Mouse (Mus musculus) thymus, postnatal 10 days (tissue): ENCODE results near the gene Gm17657.
"Not testable (repeated sequence)": the region's sequence is repeated elsewhere in the genome, so short reads cannot be mapped to it uniquely, and the experiment has no call there.

ENCODE experiments used
- DNase-seq, 2 experiments: peaks; one replicate each; pipeline ENCODE4 v3.0.0; 2021; ENCODE audit warnings: low spot score in 2 of 2

Gm17657 gene

DNA sequence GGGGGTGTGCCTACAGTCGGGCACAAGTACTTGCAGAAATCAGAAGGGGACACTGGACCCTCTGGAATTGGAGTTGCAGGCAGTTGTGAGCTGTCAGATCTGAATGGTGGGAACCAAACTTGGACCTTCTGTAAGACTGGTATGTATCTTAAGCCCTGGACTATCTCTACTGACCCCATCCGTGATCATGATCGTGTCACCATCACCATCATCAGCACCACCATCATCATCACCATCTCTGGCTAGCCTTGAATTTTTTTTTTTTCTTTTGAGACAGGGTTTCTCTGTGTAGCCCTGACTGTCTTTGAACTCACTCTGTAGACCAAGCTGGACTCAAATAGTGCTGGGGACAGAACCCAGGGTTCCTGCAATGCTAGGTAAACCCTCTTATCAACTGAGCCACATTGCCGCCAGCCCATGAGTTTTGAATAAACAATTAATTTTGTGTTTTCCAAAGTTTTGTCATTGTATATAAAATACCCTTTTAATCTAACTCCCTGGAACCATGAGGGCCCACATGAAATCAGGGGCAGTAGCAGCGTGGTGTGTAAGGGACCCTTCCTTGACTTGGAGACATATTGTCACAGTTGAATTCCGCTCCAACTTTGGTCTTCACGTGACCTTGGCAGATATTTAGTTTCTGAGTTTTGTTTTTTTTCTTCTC is 47.3 kb downstream of the Gm17657 start:
- no peak for DNase-seq

DNA sequence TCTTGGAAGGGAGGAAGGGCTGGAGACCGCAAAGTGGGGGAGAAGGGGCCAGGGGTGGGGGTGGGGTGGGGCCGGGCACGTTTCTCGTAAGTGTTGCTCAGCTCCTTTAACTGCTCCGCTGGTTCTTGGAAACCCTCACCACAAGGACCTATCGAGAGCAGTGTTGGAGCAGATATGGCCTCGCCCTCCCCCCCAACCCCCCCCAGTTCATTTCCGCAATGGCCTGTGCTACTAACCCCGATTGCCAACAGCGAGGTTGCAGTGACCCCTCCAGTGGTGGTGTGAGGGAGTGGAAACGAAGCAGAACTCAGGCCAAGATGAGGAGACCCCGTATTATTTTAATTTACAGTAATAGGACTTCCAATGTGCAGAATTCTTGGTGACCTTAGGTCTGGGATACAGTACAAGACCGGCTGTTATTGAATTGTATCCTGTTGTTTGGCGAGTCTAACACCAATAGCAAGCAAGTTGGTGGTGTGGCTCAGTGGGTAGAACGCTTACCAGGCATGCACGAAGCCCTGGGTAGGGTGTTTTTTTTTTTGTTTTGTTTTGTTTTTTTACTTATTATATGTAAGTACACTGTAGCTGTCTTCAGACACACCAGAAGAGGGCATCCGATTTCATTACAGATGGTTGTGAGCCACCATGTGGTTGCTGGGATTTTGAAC is 48.5 kb downstream of the Gm17657 start:
- no peak for DNase-seq

DNA sequence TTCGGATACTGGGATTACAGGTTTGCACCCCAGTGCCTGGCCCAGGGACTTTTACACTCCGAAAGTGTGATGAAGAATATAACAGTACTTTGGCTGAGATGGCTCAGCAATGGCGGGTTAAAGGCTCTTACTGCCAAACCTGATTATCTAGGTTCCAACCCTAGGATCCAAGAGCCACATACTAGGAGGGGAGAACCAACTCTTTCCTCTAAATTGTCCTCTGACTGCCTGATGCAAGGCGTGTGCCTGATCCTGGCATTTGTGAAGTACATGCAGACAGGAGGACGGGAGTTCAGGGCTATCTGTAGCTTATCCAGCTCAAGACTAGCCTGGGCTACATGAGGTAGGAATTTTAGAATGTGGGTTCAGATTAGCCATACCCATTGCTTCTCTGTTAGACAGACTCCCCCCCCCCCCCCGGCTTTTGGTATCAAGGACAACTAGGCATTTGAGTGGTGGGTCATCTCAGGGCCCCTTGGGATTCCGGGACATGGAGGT is 49.1 kb downstream of the Gm17657 start:
- no peak for DNase-seq

DNA sequence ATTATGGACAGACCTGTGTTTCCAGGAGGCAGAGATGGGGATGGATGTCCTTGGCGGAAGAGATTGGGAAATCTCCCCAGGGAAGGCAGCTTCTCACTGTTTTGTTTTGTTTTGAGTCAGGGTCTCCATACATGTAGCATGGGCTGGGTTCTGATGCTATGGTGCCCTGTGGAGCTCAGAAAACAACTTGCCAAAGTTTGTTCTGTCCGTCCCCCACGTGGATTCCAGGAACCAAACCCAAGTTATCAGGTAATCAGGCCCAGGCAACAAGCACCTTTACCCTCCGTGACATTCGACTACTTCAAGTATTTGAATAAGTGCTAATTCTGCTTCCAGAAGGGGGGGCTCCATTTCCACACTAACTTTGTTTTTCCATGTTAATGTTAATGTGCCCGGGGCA is 49.9 kb downstream of the Gm17657 start:
- DNase-seq = no peak

DNA sequence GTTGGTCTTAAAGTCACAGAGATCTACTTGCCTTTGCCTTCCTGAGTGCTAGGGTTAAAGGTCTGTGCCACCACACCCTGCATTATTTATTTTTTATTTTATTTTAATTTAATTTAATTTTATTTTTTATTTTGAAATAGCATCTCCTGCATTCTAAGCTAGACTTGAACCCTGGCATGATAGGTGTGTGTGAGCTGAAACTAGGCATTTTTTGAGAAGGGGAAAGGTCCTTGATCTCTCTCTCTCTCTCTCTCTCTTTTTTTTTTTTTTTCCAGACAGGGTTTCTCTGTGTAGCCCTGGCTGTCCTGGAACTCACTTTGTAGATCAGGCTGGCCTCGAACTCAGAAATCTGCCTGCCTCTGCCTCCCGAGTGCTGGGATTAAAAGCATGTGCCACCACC is 50.5 kb downstream of the Gm17657 start:
- not testable (repeated sequence) for DNase-seq

DNA sequence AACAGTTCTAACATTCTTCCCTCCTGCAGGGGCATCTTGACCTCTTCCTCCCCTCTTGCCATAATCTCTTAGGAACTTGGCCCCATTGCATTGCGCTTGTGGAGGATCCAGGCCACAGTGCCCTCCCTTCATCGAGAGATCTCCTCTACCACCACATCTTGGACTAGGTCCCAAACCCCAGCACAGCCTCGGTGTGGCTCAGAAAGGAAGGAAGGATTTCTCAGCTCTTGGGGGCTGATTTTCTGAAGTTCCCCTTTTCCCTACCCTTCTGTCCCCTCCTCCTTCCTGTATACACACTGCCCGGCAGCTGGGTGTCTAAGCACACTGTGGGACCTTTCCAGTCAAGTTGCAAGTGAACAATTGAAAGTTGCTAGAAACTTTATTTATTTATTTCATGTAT is 51.4 kb downstream of the Gm17657 start:
- DNase-seq = no peak

DNA sequence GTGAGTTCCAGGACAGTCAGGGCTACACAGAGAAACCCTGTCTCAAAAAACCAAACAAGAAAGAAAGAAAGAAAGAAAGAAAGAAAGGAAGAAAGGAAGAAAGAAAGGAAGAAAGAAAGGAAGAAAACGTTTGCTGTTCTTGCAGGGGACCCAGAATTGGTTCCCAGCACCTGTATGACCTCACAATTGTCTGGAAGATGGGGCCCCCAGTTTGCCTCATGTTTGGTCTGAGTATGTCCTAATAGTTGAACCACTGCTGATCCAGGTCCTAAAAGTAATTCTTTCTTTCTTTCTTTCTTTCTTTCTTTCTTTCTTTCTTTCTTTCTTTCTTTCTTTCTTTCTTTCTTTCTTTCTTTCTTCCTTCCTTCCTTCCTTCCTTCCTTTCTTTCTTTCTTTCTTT is 52.0 kb downstream of the Gm17657 start:
- not testable (repeated sequence) for DNase-seq

DNA sequence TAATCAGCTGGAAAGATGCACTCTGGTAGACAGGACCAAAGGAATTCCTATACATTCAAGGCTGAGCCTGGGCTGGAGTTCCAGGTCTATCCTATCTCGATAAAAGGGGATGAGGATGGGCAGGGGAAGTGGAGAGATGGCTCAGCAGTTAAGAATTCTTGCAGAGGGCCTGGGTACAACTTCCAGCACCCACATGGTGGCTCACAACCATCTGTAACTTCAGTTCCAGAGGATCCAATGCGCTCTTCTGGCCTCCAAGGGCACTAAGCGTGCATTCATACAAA is 52.4 kb downstream of the Gm17657 start:
- no peak for DNase-seq

DNA sequence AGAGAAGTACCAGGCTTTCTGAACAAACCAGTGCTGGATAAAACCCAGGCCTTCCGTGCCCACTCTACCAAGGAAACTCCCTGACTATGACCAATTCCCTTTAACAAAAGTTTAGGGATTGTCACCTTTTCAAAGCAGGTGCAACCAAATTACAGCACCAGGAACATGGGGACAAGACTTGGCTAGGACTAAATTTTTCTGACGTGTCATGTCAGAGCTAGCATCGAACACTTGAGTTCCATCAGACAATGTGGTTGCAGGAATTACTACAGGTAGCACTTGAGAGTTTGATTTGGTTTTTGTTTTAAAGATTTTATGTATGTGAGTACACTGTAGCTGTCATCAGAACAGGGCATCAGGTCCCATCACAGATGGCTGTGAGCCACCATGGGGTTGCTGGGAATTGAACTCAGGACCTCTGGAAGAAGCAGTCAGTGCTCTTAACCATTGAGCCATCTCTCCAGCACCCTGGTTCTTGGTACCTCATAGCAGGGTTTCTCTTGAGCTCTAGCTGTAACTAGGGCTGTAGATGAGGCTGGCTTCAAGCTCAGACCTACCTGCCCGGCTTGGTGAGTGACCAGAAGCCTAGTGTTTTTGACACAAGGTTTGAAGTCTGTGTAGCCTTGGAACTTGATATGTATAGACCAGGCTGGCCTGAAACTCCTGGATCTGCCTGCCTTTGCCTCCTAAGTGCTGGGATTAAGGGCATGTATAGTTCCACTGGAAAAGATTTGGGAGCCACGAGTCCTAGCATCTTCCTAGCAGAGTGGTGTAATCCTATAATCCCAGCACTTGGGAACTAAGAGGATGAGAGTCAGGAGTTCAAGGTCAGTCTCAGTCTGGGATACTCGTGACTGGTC is 53.0 kb downstream of the Gm17657 start:
- DNase-seq = no peak

DNA sequence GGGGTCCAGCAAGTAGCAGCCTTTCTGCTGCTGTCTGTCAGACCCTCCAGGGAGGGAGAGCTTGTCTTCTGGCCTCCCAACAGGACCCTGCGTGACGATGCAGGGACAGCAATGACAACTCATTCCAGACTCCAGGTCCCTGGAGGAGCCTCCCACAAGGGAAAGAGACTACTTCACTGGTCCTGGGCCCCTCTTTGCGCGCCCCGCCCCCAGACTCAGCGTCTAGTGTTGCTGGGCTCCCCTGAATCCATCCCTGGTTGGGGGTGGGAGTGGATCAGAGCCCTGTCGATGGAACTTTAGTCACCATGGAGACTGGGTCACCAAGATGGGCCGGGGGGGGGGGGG is 54.7 kb downstream of the Gm17657 start:
- DNase-seq = peak in 1 of 2 experiments; percentile 23

DNA sequence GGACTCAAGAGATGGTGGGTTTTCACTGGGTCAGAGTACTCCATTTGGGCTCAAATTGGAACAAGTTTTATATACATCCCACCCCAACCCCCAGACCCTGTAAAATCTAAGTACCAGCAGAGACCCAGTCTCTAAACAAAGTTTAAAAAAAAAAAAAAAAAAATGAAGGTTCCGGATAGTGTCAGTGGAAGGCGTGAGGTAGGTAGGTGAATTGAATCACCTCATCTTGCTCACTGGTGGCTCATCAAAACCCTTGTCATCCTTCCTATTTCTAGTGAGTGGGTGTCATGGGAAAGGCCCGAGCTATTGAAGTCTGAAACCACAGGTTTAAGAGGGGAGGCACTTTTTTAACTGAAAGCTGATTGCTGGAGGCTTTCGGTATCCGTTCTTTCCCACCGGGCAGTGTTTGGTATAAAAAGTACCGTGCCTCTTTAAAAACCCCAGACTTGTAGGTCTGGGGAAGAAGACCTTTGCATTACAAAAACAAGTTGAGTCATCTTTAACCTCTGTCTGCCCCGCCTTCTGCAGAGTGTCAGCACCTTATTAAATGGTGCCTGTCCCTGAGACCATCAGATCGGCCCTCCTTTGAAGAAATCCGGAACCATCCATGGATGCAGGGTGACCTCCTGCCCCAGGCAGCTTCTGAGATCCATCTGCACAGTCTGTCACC is 55.2 kb downstream of the Gm17657 start:
- no peak for DNase-seq

DNA sequence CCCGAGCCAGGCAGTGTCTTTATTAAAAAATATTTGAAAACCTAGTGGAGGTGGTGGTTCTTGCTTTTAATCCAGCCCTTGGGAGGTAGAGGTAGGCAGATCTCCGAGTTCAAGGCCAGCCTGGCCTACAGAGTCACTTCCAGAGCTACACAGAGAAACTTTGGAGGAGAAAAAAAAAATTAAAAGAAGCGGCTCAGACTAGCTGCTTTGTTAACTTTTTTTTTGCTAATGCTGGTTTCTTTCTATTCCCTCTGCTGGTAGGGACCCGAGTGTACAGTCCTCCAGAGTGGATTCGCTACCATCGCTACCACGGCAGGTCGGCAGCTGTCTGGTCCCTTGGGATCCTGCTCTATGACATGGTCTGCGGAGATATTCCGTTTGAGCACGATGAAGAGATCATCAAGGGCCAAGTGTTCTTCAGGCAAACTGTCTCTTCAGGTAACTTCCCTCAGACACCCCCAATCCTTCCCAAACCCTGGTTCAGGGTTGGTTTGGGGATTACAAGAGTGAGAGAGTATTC is 55.9 kb downstream of the Gm17657 start:
- DNase-seq = no peak

DNA sequence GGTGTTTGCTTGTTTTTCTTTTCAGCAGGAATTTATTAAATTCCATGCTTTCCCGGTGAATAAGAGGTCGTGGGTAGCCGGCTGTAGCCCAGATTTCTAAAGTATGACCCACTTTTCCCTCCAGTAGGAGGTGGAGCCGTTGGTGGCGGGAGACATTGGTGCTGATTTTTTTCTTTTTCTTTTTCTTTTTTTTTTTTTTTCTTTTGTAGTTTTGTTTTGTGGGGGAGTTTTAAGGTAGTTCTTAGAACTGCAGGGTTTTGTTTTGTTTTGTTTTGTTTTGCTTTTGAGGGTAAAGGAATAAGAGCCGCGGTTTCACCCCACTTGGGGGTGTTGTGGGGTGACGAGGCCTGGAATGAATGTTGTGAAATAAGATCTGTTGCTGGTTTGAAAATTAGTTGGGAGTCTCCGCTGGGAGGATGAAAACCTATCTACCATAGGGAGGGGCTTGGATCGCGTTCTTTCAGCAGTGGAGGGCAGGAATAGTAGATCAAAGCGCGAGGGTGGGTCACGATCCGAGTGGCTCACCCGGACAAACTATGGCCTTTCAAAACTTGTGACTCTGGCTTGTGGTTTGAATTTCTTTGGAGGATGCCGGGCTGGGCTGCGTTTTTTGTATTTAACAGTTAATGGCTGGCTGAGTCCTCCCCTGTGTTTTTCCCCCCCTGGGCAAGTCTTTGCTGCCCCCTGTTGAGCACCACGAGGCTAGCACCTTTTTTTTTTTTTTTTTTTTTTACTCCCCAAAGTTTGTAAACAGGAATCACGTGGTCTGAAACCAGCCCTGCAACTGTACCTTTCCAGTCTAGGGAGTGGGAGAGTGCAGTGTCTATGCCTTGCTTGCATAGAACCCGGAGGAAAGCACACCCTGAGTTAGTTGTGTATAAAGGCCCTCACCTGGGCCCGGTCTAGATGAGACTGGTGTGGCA is 56.9 kb downstream of the Gm17657 start:
- DNase-seq = peak; percentile 68 to 79

DNA sequence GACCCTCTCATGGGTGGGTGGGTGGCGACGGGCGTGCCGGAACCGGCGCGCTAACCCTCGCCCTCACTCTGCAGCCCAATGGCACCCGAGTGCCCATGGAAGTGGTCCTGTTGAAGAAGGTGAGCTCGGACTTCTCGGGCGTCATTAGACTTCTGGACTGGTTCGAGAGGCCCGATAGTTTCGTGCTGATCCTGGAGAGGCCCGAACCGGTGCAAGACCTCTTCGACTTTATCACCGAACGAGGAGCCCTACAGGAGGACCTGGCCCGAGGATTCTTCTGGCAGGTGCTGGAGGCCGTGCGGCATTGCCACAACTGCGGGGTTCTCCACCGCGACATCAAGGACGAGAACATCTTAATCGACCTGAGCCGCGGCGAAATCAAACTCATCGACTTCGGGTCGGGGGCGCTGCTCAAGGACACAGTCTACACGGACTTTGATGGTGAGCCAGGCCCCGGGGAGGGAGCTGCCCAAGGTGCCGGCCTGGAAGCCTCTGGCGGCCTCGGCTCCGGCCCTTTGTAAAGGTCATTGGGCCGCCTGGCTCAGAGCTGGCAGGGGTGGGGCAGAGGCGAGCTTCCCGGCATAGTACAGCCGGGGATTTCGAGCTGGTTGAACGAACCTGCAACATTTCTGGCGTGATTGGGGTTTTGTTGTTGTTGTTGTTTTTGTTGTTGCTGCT is 57.7 kb downstream of the Gm17657 start:
- peak; percentile 41 to 42 for DNase-seq

DNA sequence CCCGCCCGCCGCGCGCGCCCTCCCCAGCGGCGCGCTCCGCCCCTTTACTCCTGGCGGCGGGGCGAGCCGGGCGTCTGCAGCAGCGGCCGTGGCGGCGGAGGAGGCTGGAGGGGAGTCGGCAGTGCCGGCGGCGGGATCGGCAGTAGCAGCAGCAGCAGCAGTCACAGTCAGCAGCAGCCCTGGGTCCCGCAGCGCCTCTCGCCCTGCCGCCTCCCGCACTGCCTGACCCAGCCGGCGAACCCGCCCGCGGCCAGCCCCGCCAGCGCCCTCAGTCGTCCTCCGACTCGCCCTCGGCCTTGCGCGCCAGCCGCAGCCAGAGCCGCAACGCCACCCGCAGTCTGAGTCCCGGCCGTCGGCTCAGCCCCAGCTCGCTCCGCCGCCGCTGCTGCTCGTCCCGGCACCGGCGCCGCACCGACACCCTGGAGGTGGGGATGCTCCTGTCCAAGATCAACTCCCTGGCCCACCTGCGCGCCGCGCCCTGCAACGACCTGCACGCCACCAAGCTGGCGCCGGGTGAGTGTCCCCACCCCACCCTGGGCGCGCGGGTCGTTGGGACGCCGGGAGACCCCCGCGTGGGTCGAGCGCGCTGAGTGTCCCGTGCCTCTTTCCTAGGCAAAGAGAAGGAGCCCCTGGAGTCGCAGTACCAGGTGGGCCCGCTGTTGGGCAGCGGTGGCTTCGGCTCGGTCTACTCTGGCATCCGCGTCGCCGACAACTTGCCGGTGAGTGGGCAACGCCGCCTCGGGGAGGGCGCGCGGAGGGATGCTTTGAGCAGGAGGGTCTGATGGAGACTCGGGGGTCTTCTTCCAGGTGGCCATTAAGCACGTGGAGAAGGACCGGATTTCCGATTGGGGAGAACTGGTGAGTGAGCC is 58.5 kb downstream of the Gm17657 start, which contains the start of gene Pim1:
TSS of gene Pim1 (plus strand) at position 41 of the 869 bp plus-strand sequence.
- peak; percentile 62 to 63 for DNase-seq

DNA sequence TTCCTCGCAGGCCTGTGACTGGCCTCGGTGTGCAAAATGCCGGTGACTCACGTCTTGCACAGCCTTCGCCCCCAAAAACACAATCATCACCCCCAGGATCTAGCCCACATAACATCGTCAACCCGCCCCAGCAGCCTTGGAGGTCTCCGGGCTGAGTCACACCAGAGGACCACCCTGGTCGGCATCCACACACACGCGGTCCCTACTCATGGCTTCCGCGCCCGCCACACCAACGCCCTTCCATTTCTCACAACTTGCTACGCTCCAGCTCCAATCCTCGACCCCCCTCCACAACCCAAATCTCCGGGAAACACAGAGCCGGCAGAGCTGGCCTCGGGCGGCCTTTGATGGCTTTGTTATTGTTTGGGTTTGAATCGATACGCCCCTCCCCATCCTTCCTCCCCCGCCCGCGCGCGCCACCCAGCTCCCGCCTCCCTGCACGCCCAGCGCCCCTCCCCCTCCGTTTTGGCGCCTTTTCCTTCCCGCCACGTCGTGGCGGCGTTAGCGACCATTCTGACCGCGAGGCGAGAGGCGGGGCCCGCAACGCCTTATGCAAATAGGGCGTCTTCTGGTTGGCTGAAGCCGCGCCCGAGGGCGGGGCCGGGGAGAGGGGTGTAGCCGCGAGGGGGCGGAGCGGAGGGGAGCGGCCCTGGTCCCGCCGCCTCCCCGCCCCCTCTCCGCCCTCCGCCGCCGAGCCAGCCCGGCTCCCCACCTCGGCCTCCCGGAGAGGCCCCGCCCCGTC is 59.3 kb downstream of the Gm17657 start:
- peak; percentile 98 for DNase-seq

DNA sequence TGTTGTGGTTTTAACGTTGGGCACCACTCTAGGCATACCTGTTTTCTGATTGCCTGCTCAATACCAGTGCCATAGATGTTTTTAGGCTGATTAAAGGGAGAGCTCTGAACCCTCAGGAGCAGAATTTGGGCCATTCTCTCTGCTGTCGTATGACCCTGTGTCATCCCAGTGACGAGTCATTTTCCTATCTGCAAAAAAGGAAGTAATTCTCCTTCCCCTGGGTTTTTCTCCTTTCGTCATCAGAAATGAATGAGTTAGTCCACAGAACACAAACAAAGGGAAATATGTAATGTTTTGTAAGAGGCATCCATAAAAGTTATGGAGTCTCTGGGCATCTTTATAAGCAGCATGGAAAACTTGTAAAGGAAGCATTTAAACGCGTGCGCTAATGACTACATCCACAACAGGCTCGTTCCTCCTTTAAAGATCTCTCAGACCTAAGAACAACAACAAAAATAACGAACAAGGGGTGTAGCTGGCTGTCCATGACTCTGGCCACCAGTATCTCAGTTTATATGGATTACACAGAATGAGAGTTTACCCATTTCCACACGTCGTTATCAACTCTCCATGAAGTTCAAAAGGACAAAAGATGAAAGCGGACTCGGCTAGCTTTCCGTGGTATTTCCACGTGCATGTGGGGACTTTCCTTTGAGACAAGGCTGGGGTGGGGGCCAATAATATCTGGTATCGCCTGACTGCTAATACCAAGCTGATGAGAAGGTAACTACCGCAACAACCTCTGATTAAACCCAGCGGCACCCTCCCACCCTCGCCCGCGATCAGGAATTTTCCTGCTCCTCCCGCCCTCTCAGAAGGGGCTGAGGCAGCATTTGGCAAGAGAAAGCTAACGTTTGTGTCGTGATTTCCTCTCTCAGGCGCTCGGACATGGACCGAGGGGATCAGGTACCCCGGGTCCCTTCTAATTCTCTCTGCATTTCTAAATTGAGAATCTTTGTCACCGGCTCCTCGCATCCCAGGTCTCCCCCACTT is 60.2 kb downstream of the Gm17657 start:
- DNase-seq = no peak
